9 mouse cellular contexts compared by ENCODE assay signal in genomic region chr16:31493550-31493965, GRCm38 (mm10).
A peak's percentile ranks its signal among the peaks of the same experiment; 100 is the strongest.
DNase-seq lines count a peak whose midpoint lies in the region; ATAC-seq lines count a peak whose summit lies in the region.
"Had no signal": no experiment of that assay in that cellular context is flagged by ENCODE, and none has a peak within 500 bp of the region (broad histone marks: within the 10 kb centered on the region; RNA-seq: fewer than 3 reads in every experiment).

No protein-coding gene starts in this region.

- H3K27ac ChIP-seq in embryonic facial prominence, embryonic 14.5 days (replicated peaks; ENCODE audit: low read depth, low read length), result no peak overlapping the region
- H3K27ac ChIP-seq in limb, embryonic 15.5 days, result peak overlapping the region; percentile 57

- H3K4me3 ChIP-seq in embryonic facial prominence, embryonic 14.5 days (ENCODE audit: low read depth, low read length), result no peak overlapping the region
- H3K4me3 ChIP-seq in limb, embryonic 15.5 days, result no peak overlapping the region

- DNase-seq in layer of hippocampus, adult 9-11 months, result peak; percentile 55
- DNase-seq in layer of hippocampus, postnatal 10 days (ENCODE audit: low spot score in 2 of 2), result no peak
- DNase-seq in brain, adult 2 months (ENCODE audit: low read depth, low spot score), result peak; percentile 79
- no peak for DNase-seq in embryonic facial prominence, embryonic 14.5 days (ENCODE audit: low spot score)
- DNase-seq in thymus, postnatal 0 days (ENCODE audit: low spot score), result no peak
- no peak for DNase-seq in left cerebral cortex, adult 8-10 months (ENCODE audit: low spot score in 2 of 2)
- DNase-seq: thymus, adult 18-20 months had no signal

- H3K4me2 ChIP-seq in embryonic facial prominence, embryonic 14.5 days (ENCODE audit: low read depth, low read length), result peak overlapping the region; percentile 8; the same call in 1 of the 2 replicates
- H3K4me2 ChIP-seq in limb, embryonic 15.5 days, result no peak overlapping the region

- H3K4me1 ChIP-seq in embryonic facial prominence, embryonic 14.5 days (ENCODE audit: control insufficient read depth, insufficient read depth, low read length), result peaks cover 36% of the 10 kb centered on the region
- peaks cover 27% of the 10 kb centered on the region for H3K4me1 ChIP-seq in limb, embryonic 15.5 days

- no peaks in the 10 kb centered on the region for H3K27me3 ChIP-seq in embryonic facial prominence, embryonic 14.5 days (replicated peaks; ENCODE audit: control insufficient read depth, insufficient read depth, low read length)
- no peaks in the 10 kb centered on the region for H3K27me3 ChIP-seq in limb, embryonic 15.5 days
- H3K27me3 ChIP-seq: Patski had no signal

- WGBS in embryonic facial prominence, embryonic 14.5 days, result 35% methylated on average over 6 of the region's 6 CpGs
- WGBS in limb, embryonic 15.5 days, result 54% methylated on average over 6 of the region's 6 CpGs

- ATAC-seq in embryonic facial prominence, embryonic 14.5 days (ENCODE audit: low read depth), result 0 out of 2 replicates have a peak, but pooled peaks have one; percentile 10
- no peak for ATAC-seq in limb, embryonic 15.5 days (ENCODE audit: insufficient number of reproducible peaks, low FRiP score, low TSS enrichment, low read depth)
- ATAC-seq: Patski had no signal

- no peaks in the 10 kb centered on the region for H3K9me3 ChIP-seq in embryonic facial prominence, embryonic 14.5 days (ENCODE audit: control insufficient read depth, low read length)
- no peaks in the 10 kb centered on the region for H3K9me3 ChIP-seq in limb, embryonic 15.5 days

- H3K36me3 ChIP-seq in embryonic facial prominence, embryonic 14.5 days (ENCODE audit: control insufficient read depth, insufficient read depth, low read length), result no peaks in the 10 kb centered on the region
- no peaks in the 10 kb centered on the region for H3K36me3 ChIP-seq in limb, embryonic 15.5 days

- H3K9ac ChIP-seq in embryonic facial prominence, embryonic 14.5 days (ENCODE audit: low read depth, low read length), result no peak overlapping the region
- H3K9ac ChIP-seq in limb, embryonic 15.5 days, result no peak overlapping the region

Comparison
In these comparisons a context has a peak if more than half of its experiments do, and no peak if none do; other contexts are left out.
1. DNase-seq: peak in layer of hippocampus, adult 9-11 months (single experiment) and brain, adult 2 months (single experiment); none in layer of hippocampus, postnatal 10 days (0 of 2), embryonic facial prominence, embryonic 14.5 days (single experiment), thymus, postnatal 0 days (single experiment) and left cerebral cortex, adult 8-10 months (0 of 2).